Mouse (Mus musculus): ENCODE results near the gene Sec13. TPM values are rescaled to one million over a fixed set of nuclear protein-coding genes. Genes with fewer than 3 reads are reported as not detected.

Gene Sec13
- polyA plus RNA-seq, 1 experiment: not detected

DNA sequence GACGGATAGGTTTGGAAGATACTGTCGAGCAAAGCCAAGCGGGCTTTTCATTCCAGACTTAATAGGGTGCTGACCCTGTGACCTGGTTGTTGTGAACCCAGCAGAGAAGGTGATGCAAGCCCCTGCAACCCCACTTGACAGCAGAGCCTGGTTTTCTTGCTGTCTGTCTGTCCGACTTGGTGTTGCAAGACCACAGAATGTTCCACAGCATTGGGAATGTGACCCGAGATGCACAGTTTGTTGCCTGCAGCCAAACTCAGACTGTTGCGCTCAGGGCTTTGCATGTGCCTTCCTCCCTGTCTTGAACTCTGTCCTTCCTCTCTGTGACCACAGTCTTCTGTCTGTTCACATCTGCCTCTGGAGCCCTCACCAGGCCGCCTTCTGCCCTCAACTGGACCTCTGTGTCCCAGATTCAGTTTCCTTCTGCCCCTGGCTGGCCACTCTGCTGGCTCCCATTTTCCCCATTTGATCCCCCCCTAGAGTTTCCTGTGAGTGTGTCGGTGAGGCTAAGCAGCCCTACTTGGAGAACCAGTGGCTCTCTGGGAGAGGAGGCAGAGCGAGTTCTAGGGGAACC, 60.5 kb downstream of the Sec13 start:
- Histone ChIP-seq H3K27ac (ENCODE audit: insufficient read depth, low read depth, low read length) (no peak overlapping the region), H3K4me1 (ENCODE audit: control insufficient read depth, insufficient read depth, low read length) (peaks cover 10% of the 10 kb centered on the region), H3K4me3 (ENCODE audit: insufficient read depth, low read depth, low read length) (no peak overlapping the region)
- 87% methylated on average over 9 of the region's 9 CpGs for WGBS
- no peak for TF ChIP-seq POLR2A (IDR thresholded peaks at IDR 0.05; ENCODE audit: insufficient read depth, low read depth, low read length)
- no peak for TF ChIP-seq CTCF (IDR thresholded peaks at IDR 0.05; ENCODE audit: insufficient read depth, low read depth, low read length)

DNA sequence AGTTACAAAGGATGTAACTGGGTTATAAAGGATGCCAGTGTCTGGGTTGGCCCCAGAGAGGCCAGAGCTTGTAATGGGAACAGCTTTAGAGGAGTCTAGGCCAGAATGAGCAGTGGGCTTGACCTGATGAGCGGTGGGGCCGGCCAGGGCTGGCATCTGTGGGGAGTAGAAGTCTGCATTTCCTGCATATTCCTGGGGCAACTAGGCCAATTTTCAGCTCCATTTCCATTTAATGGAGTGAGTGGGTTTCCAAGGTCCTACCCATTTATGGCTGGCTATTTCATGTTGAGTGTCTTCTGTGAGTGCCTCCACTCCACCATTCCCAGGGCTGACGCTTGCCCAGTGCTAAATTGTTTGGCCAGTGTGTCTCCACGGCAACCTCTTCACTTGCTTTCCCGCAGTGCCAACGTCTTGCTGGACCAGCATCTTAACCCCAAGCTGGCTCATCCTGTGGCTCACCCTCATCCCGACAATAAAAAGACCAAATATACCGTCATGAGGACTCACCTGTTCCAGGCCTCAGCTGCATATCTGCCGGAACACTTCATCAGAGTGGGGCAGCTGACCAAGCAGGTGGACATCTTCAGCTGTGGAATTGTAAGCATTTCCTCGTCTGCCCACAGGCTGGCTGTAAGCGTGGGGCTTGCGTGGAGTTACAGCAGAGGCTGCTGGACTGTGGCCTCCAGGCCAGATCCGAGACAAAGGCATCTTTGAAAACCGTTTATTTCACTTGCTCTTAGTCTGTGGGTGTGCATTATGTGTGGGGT, 62.1 kb downstream of the Sec13 start:
- Histone ChIP-seq H3K27ac (ENCODE audit: insufficient read depth, low read depth, low read length) (no peak overlapping the region), H3K4me3 (ENCODE audit: insufficient read depth, low read depth, low read length) (no peak overlapping the region), H3K4me1 (ENCODE audit: control insufficient read depth, insufficient read depth, low read length) (peaks cover 10% of the 10 kb centered on the region)
- TF ChIP-seq POLR2A (IDR thresholded peaks at IDR 0.05; ENCODE audit: insufficient read depth, low read depth, low read length) (no peak), CTCF (IDR thresholded peaks at IDR 0.05; ENCODE audit: insufficient read depth, low read depth, low read length) (no peak)
- 71% methylated on average over 14 of the region's 14 CpGs for WGBS

Other genes with a start within 250 kb of the Sec13 start
- gene Prrt3, start 238.8 kb downstream of the Sec13 start, polyA plus RNA-seq (2012; ENCODE audit: insufficient read depth, insufficient read length, low replicate concordance, missing spikeins): not detected in 2 replicates
- gene Emc3, start 209.1 kb downstream of the Sec13 start, polyA plus RNA-seq (2012; ENCODE audit: insufficient read depth, insufficient read length, low replicate concordance, missing spikeins): not detected in 2 replicates
- not detected in 2 replicates for gene Fancd2, start 209.1 kb downstream of the Sec13 start, polyA plus RNA-seq (2012; ENCODE audit: insufficient read depth, insufficient read length, low replicate concordance, missing spikeins)
- gene Fancd2os, start 140.0 kb downstream of the Sec13 start, polyA plus RNA-seq (2012; ENCODE audit: insufficient read depth, insufficient read length, low replicate concordance, missing spikeins): not detected in 2 replicates
- gene Brk1, start 136.0 kb downstream of the Sec13 start, polyA plus RNA-seq (2012; ENCODE audit: insufficient read depth, insufficient read length, low replicate concordance, missing spikeins): not detected in 2 replicates
- gene Vhl, start 116.8 kb downstream of the Sec13 start, polyA plus RNA-seq (2012; ENCODE audit: insufficient read depth, insufficient read length, low replicate concordance, missing spikeins): not detected in 2 replicates
- gene Irak2, start 102.3 kb downstream of the Sec13 start, polyA plus RNA-seq (2012; ENCODE audit: insufficient read depth, insufficient read length, low replicate concordance, missing spikeins): not detected in 2 replicates
- not detected in 2 replicates for gene Tatdn2, start 43.7 kb downstream of the Sec13 start, polyA plus RNA-seq (2012; ENCODE audit: insufficient read depth, insufficient read length, low replicate concordance, missing spikeins)
- gene Ghrl, start 20.9 kb downstream of the Sec13 start, polyA plus RNA-seq (2012; ENCODE audit: insufficient read depth, insufficient read length, low replicate concordance, missing spikeins): not detected in 2 replicates

All from olfactory bulb, adult 2 months (tissue).